Mouse (Mus musculus) adrenal gland, postnatal 14 days (tissue): Measurements from ENCODE around the gene 1810046K07Rik. TPM values are rescaled to one million over a fixed set of nuclear protein-coding genes. Genes with fewer than 3 reads are reported as not detected.

Experiments used
- DNase-seq: peaks from one replicate; pipeline ENCODE4 v3.0.0; 2021; ENCODE audit warnings: mixed read lengths
- long read RNA-seq, 2 experiments: library from polyadenylated mRNA; stranded (forward); transcript quantifications; one replicate each; pipeline ENCODE4 v2.0.0; 2021
- total RNA-seq: library from RNA; stranded (reverse); gene quantifications from 2 replicates; pipeline ENCODE4 v1.2.3, GENCODE M21; 2021

The 1810046K07Rik gene
- 1.0 TPM in 1 of 2 replicates, not detected in the other for total RNA-seq
- long read RNA-seq, experiment 1 = 0 reads
- long read RNA-seq, experiment 2 = 0 reads

DNA sequence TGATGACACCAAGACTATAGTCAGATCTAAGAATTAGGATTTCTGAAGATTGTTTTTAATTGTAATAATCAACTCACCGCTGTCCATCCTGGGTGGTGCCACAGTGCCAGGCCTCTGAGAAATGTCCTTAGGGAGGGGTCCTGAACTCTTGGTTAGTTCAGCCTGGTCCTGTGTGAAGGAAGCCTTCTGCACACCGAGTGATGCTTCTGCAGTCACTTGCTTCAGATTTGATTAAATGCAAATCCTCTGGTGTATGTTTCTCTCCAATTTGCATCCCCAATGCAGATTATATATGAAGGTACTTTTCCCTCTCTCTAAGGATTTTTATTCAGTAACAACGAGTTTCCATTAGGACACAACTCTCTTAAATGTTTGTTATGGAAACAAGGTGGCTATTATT is at the start of gene 1810046K07Rik:
1810046K07Rik (minus strand) TSS at position 187 of the 400 bp plus-strand sequence.
- no peak for DNase-seq

DNA sequence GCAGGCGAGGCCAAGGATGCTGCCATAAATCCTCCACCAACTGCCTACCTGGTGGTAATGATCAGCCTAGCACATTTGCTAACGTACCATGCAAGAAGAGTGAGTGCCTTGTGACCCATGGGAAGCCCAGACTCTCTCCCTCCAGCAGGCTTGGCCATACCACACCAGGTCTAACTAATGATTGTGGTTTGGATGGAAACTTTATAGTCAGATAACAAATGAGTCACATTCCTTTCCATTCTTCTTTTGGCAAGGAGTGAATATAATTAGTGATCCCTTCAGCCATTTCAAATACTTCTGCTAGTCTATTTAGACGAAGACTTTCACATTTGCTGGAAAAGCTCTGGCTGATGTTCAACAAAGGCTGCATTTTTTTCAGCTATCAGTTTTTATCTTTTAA is 40.8 kb upstream of the 1810046K07Rik start:
- DNase-seq = no peak

DNA sequence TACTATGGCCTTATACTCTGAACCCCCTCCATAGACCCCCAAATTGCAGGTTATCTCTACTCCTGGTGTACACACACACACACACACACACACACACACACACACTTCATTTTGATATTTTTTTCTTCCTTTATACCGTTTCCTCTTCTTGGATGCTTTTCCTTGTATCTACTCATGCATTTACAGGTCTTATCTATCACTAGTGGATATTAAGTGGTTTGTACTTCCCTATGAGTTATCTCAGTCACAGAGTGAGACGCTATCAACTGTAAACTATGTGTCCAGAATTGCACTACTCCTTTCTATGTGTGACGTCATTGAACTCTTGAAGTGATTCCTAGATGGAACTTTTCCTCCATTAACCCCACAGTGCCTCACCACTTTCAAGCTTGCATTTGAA is 38.4 kb upstream of the 1810046K07Rik start:
- DNase-seq = no peak

DNA sequence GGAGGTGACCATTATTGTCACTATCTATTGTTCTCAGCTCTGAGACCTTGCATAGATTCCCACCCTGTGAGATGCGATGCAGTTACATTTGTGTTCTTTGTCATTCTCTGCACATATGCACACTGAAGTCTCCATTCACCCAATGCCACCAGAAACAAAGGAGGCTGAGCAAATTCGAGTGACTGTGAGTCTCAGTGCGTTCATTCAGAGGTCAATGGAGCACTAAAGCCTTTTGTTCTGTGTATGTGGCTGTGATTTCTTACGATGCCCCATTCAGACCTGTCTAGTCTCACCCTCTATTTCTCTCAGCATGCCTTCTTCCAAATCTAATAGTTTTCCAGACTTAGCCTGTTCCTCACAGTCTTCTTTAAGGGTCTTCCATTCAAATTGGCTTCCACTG is 35.3 kb upstream of the 1810046K07Rik start:
- DNase-seq = no peak

DNA sequence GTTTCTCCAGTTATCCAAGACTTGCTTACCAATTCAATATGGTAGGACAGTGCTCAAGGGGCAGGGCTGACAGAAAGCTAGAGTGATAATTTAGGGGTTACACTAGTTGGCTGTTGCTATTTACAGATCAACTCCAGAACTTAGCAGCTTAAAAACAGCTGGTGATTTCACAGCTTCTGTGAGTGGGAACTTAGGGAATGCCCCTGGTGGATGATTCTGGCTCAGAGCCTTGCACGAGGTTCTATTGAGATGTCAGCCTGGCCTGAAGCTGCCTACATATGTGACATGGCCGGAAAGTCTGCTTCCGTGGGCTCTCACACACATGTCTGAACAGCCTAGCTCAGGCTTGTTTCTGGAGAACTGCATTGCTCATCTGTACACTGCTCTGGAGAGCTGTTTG is 24.8 kb upstream of the 1810046K07Rik start:
- no peak for DNase-seq

DNA sequence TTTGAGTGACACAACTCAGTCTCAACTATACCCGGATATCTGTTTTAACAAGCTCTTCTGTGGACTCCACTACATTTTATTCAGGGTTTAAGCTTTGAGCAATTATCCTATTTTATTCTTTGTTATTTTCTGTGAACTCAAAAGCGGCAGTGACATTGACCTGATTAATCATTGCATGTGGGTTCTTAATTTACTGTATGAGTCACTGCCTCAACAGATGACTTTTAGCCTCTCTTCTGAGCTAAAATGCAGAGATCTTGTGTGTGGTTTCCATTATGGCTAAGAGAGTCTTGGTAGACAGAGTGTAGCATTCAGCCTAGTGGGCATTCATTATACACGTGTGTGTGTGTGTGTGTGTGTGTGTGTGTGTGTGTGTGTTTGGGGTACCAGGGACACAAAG is 24.2 kb upstream of the 1810046K07Rik start:
- DNase-seq = no peak

DNA sequence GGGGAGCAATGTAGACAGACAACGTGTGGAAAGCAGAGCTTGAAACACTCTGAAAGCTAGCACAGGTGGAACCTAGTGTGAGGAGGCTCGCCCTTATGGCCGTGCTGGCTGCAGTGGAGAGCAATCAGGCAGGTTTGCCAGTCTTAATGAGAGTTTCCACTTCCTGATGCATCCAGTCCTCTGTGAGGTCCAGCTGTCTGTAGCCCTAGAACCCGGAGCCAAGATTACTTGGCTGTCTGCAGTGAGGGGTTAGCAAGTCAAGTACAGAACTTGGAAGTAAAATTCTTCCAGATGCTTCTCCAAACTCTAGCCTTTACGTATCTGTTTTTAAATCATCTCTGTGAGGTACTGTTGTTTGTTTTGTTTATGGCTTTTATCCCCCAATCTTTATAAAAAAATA is 20.7 kb upstream of the 1810046K07Rik start:
- no peak for DNase-seq

DNA sequence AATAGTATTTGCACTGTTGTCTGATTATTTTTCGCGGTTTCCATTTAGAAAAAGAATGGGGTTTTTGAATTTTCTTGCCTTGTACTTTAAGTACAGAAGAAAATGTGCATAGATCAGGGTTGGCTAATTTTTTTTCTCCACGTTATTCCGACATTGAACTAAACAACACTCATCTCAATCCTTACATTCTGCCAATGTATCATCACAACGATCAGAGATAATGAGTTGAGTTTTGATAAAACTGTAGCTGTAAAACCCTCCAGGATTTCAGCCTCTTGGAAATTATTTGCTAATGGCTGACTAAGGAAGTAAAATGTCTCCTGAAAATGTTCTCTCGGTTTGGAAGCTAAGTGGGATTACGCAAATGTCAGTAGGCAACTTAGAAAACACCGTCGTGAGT is 17.1 kb upstream of the 1810046K07Rik start:
- no peak for DNase-seq

DNA sequence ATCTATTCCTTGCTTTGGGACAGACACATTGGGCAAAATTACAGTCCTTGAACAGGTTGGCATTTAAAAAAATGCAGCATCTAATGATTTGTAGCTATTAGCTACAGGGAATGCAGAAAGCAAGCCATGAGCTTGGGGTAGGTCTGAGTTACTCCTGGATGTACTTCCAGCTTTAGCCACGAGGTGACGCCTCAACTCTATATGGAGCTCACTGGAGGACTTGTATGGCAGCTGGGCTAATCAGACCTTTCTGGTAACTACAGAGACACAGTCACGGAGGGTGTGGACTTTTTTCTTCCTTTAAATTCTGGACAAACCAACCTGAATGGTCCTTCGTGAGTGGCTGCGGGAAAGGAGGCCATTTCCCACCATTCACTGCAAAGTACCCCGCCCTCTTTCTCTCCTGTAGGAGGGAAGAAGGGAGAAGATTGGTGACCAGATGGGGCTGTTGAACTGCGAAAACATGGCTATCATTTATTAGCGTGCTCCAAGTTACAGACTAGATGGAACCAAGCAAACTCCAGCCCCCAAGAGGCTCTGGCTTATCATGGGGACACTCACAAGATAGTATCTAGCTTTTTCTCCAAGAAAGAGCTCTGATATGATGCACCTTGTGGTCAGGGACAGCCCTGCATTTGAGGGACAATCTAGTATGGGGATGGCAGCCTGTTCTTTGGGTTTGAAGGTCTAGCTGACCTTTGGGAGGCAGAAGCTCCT is 6.7 kb upstream of the 1810046K07Rik start:
- peak; percentile 85 for DNase-seq

DNA sequence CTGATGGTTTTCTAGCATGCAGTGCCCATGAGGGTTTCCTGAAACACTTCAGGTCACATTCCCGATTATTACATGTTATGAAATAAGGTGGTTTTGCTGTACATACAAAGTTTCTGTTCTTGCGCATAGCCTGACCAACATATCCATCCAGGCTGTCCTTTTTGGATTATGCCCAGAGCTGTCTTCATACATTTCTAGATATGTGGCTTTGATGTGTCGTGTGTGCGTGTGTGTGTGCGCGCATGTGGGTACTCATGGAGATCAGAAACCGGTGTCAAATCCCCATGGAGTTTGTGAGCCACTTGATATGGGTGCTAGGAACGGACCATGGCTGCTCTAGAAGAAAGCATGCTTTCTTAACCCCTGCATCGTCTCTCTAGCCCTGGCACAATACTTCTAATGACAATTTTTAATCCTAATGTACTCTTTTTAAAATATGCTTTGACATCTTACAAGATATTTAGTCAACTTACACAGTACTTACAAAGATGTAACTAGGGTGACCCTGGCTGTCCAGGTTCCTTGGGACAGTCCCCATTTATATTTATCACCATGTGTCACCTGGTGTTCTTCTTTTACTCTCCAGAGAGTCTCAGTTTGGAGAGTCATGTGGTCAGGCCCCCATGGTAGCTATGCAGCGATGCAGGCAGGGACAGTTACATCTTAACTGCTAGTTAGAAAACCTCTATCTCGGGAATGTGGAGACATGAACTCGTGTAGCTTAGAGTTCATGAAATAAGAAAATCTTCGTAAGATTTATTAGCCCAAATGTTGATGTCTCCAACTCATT is 2.9 kb upstream of the 1810046K07Rik start:
- no peak for DNase-seq

DNA sequence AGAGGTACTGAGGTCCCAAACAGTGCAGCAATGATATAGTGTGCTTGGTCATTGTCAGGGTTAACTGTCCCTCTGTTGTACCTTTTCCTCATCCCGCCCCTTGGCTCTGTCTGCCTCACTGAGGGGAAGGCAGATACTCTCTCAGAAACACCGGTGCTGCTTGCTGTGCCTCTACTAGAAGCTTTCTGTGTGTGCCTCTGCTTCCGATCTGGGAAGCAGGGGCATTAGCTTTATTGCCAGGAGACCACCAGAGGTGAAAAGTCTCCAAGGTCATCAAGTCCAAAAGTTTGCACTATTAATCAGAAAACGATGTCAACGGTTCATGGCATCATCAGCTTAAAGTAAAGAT is 1.2 kb downstream of the 1810046K07Rik start:
- DNase-seq = no peak

DNA sequence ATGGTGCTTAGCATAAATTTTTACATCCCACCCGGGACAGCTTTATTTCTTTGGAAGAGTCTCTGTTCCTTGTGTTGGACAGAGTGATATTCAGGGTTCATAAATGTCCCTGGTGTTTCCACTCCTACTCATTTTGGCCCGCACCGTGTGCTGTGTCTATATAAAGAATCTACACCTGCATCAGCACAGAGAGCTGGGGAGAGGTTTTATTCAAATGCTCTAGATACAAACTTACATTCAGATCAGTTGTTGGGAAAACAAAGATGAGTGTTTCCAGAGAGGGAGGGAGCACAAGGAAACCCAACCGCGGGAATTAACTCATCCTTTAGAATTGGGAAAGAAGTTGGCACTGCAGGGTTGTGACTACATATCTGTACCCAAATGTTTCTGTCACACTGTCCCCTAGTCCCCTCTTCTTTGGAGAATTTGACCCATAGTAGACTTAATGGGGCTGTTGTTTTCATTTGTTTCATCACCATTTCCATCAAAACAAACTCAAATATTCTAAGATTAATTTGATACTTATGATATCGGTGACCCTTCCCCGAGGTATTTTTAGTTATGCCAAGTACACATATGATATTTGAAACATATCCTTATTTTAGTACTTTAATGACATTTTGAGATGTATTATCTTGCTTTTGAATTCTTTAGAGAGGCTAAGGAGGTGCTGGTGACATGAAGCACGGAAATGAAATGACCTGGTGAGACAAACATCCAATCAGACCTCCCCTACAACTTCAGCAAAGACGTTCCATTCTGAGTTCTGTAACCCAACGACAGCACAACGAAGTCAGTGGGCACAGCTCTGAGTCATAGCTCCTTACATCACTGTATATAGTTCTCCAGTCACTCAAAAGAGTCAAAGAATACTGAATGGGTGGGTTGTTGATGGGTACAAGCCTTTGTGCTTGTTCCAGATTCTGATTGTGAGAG is 1.8 kb downstream of the 1810046K07Rik start:
- DNase-seq = no peak

DNA sequence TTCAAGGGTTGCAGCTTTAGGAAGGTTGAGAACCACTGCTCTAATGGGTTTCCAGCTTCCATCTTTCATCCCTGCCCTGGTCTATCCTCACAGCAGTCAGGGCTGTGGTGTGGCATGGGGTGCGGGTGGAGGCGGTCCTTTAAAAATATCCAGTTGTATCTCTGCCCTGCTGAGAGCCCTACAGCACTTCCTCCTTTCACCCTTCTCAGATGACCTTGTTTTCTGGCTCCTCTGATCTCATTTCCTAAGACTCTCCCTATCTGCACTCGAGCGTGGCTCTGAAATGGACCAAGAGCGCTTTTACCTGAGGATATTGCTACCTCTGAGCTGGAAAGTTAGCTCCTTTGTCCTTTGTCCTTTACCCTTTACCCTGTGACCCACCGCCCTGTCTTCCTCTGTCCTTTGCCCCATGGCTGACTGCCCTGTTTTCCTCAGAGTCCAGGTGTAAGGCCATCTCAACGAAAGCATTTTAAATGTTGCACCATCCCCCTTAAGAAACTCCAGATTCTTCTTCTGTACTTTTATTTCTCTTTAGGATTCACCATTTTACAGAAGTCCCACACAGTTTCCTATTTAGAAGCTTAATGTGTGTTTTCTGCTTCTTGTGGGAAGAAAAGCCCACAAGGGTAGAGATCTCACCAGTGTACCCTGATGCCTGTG is 4.2 kb downstream of the 1810046K07Rik start:
- DNase-seq = no peak

DNA sequence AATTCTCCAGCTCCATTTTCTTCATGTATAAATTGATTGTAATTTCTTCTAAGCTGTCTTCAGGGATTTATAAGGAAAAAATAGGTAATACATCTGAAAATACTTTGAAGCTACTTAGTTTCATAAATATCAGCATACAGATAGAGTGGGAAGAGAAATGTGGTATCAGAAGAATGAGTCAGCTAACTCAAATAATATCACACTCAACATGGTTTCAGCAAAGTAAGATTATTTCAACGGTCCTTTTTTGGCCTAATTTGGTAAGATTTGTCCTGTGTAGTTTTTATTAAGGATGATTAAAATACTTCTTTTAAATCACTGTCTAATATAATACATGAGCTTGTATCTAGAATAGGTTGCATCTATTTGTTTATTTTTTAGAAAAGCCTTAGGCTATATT is 8.6 kb downstream of the 1810046K07Rik start:
- no peak for DNase-seq

DNA sequence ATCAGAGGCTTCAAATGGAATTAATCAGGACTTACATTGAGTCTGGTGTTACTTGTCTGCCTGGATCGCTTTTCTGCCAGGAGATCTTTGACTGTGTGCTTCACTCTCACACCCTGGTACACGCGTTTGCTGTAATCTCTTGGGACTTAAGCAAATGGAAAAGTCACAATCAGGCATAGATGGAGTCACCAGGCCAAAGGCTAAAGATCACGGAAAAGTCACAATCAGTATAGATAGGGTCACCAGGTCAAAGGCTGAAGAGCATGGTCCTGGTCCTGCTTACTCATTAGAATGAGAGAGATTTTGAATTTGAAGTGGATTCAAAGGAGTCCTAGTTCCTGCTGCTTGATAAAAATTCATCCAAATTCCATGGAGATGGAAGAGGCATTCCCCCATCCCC is 10.5 kb downstream of the 1810046K07Rik start:
- no peak for DNase-seq

DNA sequence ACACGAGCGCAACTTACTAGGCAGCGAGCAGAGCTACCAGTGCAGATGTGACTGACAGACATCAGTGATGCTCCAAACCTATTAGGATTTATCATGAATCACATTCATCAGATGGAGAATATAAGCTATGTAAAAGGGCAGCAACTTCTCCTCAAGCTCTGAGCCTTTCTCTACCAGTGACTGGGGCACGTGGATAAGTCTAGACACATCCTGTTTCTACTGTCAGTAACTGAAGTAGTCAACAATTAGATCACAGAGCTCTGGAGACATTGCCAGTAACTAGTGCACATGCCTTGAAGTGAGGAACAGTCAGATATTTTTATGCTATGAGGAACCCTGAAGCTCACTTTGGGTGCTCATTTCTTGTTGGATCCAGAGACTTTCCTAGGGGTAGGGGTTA is 11.4 kb downstream of the 1810046K07Rik start:
- DNase-seq = no peak

DNA sequence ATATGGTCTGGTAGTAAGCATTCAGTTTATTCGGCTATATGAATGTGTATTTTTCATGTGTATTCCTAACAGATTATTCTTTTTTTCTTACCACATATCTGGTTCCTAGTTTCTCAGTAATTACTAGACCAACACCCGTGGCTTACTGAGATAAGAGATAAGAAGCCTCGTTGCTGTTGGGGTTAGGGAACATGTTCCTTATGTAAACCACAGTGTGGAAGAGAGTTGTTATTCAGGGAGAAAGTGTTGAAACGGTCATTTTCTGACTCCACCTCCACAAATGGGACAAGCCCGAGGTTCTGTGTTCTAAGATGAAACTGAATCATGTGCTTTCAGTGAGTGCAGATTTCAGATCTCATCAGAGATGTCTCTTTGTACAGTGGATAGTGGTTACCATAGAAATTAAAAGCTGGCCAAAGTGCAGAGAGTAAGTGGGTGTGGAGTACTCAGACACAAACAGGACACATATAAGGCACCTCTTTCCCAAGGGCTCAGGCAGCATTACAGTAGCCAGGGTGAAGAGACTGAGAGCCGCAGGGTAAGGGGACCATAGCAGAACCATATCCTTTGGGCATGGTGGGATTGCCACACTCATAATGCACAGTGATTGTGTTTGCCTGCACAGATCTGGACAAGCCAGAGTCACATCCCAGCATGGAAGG is 13.2 kb downstream of the 1810046K07Rik start:
- DNase-seq = no peak

DNA sequence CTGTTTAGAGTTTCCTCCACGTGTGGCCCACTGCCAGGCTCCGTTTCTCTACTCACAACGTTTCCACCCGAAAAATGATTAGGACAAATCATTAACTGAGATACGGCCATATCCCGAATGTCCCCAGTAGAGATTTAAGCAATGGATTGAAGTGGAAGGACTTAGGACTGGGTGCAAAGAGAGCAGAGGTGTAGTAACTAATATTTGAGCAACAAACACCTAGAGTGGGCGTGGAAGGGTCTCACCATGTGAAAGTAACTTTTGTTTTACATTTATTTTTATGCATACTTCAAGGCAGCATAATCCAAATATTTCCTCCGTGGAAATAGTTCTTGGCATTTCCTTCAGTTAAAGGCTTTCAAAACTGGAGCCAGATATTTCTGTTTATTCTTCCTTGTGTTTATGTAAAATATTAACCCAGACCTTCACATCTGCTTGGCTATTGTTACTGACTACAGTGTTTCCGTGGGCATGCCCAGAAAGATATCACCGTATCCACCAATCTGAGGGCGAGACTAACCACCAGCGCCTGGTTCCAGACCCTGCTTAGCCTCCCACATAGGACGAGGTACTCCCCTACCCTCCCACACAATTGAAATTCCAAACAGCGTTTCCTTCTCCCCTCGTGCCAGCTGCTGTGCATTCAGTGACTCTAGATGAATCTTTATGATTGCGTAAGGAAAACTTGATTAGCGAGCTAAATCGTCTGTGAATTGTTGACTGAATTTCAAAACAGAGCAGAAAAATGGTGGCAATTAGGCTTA is 16.0 kb downstream of the 1810046K07Rik start:
- DNase-seq = no peak

DNA sequence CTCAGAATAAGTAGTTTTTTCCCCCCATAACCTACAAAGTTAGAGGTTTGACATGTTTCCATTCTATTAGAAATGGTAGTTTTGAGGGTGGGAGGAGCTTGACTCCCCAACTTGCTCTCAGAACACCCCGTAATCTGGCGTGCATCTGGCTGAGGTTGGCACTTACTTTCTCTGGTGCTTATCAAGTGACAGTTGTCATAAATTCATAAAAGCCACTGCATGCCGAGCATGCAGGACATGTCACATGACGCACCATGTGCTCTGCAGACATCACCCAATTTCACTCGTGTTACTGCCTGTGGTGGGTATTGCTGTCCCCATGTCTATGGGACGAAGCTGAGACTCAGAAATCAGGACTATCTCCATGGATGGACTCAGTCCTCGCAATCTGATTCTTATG is 18.2 kb downstream of the 1810046K07Rik start:
- no peak for DNase-seq

DNA sequence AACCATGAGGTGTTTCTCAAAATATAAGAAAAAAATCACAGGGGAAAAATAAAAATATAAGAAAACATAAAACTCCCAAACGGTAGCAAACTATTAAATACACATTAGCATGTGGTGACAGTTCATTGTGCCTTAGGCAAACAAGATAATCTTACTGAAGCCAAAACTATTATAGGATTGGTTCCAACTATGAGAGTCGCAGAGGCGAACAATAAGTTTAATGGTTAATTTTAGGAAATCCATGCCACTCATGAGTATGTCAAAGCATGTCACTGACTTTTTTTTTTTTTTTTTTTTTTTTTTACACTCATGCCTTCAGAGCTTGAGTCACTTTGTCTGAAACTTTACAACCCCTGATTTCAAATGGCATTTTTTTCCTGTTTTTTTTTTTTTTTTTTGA is 22.4 kb downstream of the 1810046K07Rik start:
- DNase-seq = no peak

DNA sequence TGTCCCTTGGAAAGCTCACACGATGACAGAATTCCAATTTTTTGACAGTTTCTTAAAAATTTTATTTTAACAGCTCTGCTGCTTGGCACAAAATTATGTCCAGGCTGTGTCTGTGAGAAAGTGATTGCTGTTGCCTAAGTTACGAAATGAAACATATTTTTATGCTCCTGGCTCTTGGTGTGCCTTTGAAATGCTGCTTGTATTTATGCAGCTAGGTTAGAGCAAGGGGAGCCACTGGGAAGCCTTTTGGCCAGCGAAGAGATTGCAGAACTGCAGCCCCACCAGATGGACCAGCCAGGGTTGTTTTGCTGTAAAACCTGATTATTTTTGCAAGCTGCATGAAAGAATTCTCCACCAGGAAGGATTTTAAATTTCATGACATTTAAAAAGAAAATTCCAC is 23.6 kb downstream of the 1810046K07Rik start:
- DNase-seq = no peak
